Mouse (Mus musculus) liver, embryonic 14.5 days (tissue): ENCODE measurements at regions not wholly inside any gene's neighbourhood (a gene's known extent, or its start where the extent isn't known, plus 50 kb on each side); places are given as distances from the start of the nearest gene placed in this dataset.

Experiments
- CTCF ChIP-seq: IDR thresholded peaks from 2 replicates; pipeline ENCODE4 v1.5.1; 2016; ENCODE audit warnings: antibody characterized with exemption, low read depth, control low read depth
- EP300 ChIP-seq: IDR thresholded peaks from 2 replicates; pipeline ENCODE4 v1.6.1; 2016; ENCODE audit warnings: antibody characterized with exemption, low read depth

- TF ChIP-seq CTCF (no peak), EP300 (no peak)
Observed at GRCm38 (mm10) chr7:125167666-125168065, 276.8 kb upstream of the Kdm8 start.
